Comparison of ENCODE assay signal across 10 mouse cellular contexts in genomic region chr8:61258828-61259227, GRCm38 (mm10). TPM values are rescaled to one million over a fixed set of nuclear protein-coding genes. Genes with fewer than 3 reads are reported as not detected.
DNase-seq lines count a peak whose midpoint lies in the region; ATAC-seq lines count a peak whose summit lies in the region.
"Had no signal": no experiment of that assay in that cellular context is flagged by ENCODE, and none has a peak within 500 bp of the region (broad histone marks: within the 10 kb centered on the region; RNA-seq: fewer than 3 reads in every experiment).

No protein-coding gene starts in this region.

- intact Hi-C loops in left cerebral cortex, postnatal 4 days (cut with DNase I): no loop called here

- peak; percentile 29 for DNase-seq in left cerebral cortex, adult 11 months (ENCODE audit: low spot score)
- DNase-seq in left cerebral cortex, postnatal 4 days: no peak
- peak; percentile 20 to 23 for DNase-seq in frontal cortex, postnatal 10 days (ENCODE audit: low spot score in 2 of 2)
- peak; percentile 32 for DNase-seq in layer of hippocampus, adult 9-10 months (ENCODE audit: low spot score)
- DNase-seq in right cerebral cortex, adult 2 months (ENCODE audit: low spot score in 2 of 2): peak; percentile 55 to 64
- no peak for DNase-seq in spleen, postnatal 4 days (ENCODE audit: low spot score in 2 of 2)
- no peak for DNase-seq in kidney, postnatal 10 days
- DNase-seq: adrenal gland, postnatal 25 days had no signal

- ATAC-seq in CD4-positive, CD25-positive, alpha-beta regulatory T cell, adult 4 months: no peak
- ATAC-seq: hindbrain, postnatal 0 days had no signal

RNA-seq across cellular contexts. Expression of gene Sh3rf1, which starts 35.2 kb away (rescaled TPM):
- 10 to 100 TPM; 40.2 to 47.3 TPM for total RNA-seq in left cerebral cortex, postnatal 4 days (2021)
- polyA plus RNA-seq in CD4-positive, CD25-positive, alpha-beta regulatory T cell, adult 4 months (2017; shearing (Covaris generic)): 1 to 10 TPM; 7.4 to 8.0 TPM

Comparison
In these comparisons a context has a peak if more than half of its experiments do, and no peak if none do; other contexts are left out.
1. DNase-seq: peak in left cerebral cortex, adult 11 months (single experiment), frontal cortex, postnatal 10 days (2 of 2), layer of hippocampus, adult 9-10 months (single experiment) and right cerebral cortex, adult 2 months (2 of 2); none in left cerebral cortex, postnatal 4 days (single experiment), spleen, postnatal 4 days (0 of 2) and kidney, postnatal 10 days (single experiment).